Mouse (Mus musculus) 3T3-L1 (cell line): ENCODE results near the gene Ngfr.

Experiments
- DNase-seq: peaks from one replicate; pipeline ENCODE4 v3.0.0-alpha.2; 2015; ENCODE audit warnings: low read depth, low spot score

Ngfr gene

GRCm38 (mm10) chr11:95520456-95521072, 67.0 kb downstream of the Ngfr start:
- DNase-seq: peak; percentile 83

- no peak for DNase-seq
Measured at GRCm38 (mm10) chr11:95519996-95520395, 67.5 kb downstream of the Ngfr start.

GRCm38 (mm10) chr11:95519299-95519698, 68.2 kb downstream of the Ngfr start:
- DNase-seq: no peak
